Mouse (Mus musculus) heart, embryonic 10.5 days (tissue): ENCODE measurements around the gene Prr5l. TPM values are rescaled to one million over a fixed set of nuclear protein-coding genes. Genes with fewer than 3 reads are reported as not detected.

Experiments used
- DNase-seq: peaks from one replicate; pipeline ENCODE4 v3.0.0-alpha.2; 2017; ENCODE audit warnings: low spot score
- H3K27ac ChIP-seq: fragments of 300-500 bp; sonication (generic); 2 replicates; pipeline ENCODE4 v1.5.1; 2016; ENCODE audit warnings: mild to moderate bottlenecking
- H3K27me3 ChIP-seq: fragments of 300-500 bp; sonication (generic); 2 replicates; pipeline ENCODE4 v1.6.1; 2016; ENCODE audit warnings: mild to moderate bottlenecking; ENCODE audit not compliant: poor library complexity, insufficient read depth, severe bottlenecking
- H3K36me3 ChIP-seq: fragments of 300-500 bp; sonication (generic); 2 replicates; pipeline ENCODE4 v1.6.1; 2016; ENCODE audit warnings: mild to moderate bottlenecking, moderate library complexity
- H3K4me1 ChIP-seq: fragments of 300-500 bp; sonication (generic); 2 replicates; pipeline ENCODE4 v1.6.1; 2016; ENCODE audit warnings: mild to moderate bottlenecking
- H3K4me3 ChIP-seq: fragments of 300-500 bp; sonication (generic); 2 replicates; pipeline ENCODE4 v1.5.1; 2016; ENCODE audit warnings: mild to moderate bottlenecking, moderate library complexity
- H3K9me3 ChIP-seq: fragments of 300-500 bp; sonication (generic); 2 replicates; pipeline ENCODE4 v1.6.1; 2016; ENCODE audit warnings: mild to moderate bottlenecking, moderate library complexity
- WGBS: fragments of 180-500 bp; shearing (Covaris S2); methylation state at CpG from one replicate; pipeline ENCODE4 v1.1.7; 2016; 5-methylcytosine and 5-hydroxymethylcytosine counted together
- polyA plus RNA-seq: library from polyadenylated mRNA; unstranded; fragments of >200 nt; fragmentation: Nextera tagmentation; extraction: Ambion mirVana; gene quantifications from 2 replicates; pipeline ENCODE4 v1.2.1, GENCODE M21; 2016

The Prr5l gene
- polyA plus RNA-seq, 1 experiment from 2014 or later = 15.1 TPM

GRCm38 (mm10) chr2:101862219-101863123 is 20.4 kb downstream of the Prr5l start:
- H3K27me3 ChIP-seq = peaks cover 13% of the 10 kb centered on the region
- no peak overlapping the region for H3K4me3 ChIP-seq
- no peaks in the 10 kb centered on the region for H3K36me3 ChIP-seq
- no peaks in the 10 kb centered on the region; the same call in 1 of the 2 replicates for H3K4me1 ChIP-seq
- WGBS = 62% methylated on average over 15 of the region's 15 CpGs
- DNase-seq = no peak
- H3K27ac ChIP-seq = no peak overlapping the region
- no peaks in the 10 kb centered on the region for H3K9me3 ChIP-seq

DNA sequence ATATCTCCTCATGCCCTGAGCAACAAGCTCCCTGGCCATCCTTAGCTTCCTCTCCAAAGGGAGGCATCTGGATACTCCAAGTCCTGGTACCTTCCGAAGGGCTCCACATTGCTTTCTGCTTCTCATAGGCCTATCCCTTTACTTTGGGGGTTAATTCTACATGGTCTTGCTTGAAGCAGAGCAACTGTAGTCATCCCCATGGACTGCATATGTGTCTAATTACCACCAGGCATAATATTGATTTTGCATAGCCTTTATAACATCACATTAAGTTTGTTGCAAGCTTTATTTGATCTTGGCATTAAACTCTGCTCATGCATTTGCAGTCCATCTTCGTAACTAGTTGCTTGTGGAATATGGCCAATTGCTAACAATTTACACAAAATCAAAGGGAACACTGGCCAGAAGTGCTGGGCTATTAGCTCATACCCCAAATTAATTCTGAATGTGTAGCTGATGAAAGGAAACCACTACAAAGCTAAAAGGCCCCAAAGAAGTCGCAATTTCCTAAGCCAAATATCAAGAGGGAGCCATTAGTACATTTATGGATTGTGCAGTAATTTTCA is 21.8 kb downstream of the Prr5l start:
- DNase-seq = no peak
- Histone ChIP-seq H3K36me3 (no peaks in the 10 kb centered on the region), H3K27me3 (peaks cover 13% of the 10 kb centered on the region), H3K4me1 (no peaks in the 10 kb centered on the region; the same call in 1 of the 2 replicates), H3K9me3 (no peaks in the 10 kb centered on the region), H3K27ac (no peak overlapping the region), H3K4me3 (no peak overlapping the region)
- WGBS = 86% methylated on average over 3 of the region's 3 CpGs

DNA sequence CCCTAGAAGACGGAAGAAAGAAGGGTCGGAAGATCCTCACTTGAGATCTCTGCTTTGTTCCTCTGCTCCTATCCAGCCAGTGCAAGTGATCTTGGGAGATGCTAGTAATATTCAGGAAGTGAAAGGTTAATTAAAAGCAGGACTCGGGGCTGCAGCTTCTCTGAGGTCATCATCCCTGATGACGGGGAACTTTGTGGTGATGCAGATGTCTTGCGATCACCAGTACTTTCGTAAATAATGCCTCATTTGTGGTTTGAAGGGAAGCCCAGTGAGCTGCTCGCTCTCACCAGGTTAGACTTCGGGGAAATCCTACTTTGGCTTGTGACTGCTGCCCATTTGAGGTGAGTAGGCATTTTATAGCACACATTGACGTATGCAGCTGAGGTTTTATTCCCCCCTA is 26.7 kb downstream of the Prr5l start:
- Histone ChIP-seq H3K4me3 (no peak overlapping the region), H3K4me1 (no peaks in the 10 kb centered on the region), H3K36me3 (no peaks in the 10 kb centered on the region), H3K27ac (no peak overlapping the region), H3K9me3 (no peaks in the 10 kb centered on the region), H3K27me3 (no peaks in the 10 kb centered on the region)
- no peak for DNase-seq
- WGBS = 82% methylated on average over 9 of the region's 9 CpGs

GRCm38 (mm10) chr2:101854792-101855191 is 28.0 kb downstream of the Prr5l start:
- no peaks in the 10 kb centered on the region for H3K9me3 ChIP-seq
- H3K4me1 ChIP-seq = no peaks in the 10 kb centered on the region
- no peak for DNase-seq
- no peaks in the 10 kb centered on the region for H3K27me3 ChIP-seq
- H3K4me3 ChIP-seq = no peak overlapping the region
- 85% methylated on average over 7 of the region's 7 CpGs for whole genome bisulfite sequencing
- H3K36me3 ChIP-seq = no peaks in the 10 kb centered on the region
- H3K27ac ChIP-seq = no peak overlapping the region

DNA sequence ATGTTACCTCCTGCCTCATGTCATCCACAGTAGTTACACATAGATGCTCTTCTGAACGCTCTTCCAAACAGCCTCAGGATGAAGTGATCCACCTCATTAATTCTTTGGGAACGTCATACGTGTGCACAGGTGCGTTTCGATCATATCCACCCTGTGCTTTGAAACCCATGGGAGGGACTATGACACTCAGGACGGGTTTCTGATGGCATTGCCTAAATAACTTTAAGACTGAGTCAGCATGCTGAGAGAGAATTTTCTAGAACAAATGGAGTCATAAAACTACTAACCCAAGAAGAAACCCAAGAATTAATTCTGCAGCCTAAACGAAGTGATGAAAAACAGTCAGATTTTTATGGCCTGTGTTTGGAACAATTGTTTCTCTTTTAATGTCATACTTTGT is 40.1 kb downstream of the Prr5l start:
- DNase-seq = no peak
- no peaks in the 10 kb centered on the region for H3K36me3 ChIP-seq
- no peaks in the 10 kb centered on the region for H3K4me1 ChIP-seq
- 76% methylated on average over 7 of the region's 7 CpGs for WGBS
- H3K9me3 ChIP-seq = no peaks in the 10 kb centered on the region
- no peak overlapping the region for H3K27ac ChIP-seq
- H3K27me3 ChIP-seq = no peaks in the 10 kb centered on the region
- H3K4me3 ChIP-seq = no peak overlapping the region

DNA sequence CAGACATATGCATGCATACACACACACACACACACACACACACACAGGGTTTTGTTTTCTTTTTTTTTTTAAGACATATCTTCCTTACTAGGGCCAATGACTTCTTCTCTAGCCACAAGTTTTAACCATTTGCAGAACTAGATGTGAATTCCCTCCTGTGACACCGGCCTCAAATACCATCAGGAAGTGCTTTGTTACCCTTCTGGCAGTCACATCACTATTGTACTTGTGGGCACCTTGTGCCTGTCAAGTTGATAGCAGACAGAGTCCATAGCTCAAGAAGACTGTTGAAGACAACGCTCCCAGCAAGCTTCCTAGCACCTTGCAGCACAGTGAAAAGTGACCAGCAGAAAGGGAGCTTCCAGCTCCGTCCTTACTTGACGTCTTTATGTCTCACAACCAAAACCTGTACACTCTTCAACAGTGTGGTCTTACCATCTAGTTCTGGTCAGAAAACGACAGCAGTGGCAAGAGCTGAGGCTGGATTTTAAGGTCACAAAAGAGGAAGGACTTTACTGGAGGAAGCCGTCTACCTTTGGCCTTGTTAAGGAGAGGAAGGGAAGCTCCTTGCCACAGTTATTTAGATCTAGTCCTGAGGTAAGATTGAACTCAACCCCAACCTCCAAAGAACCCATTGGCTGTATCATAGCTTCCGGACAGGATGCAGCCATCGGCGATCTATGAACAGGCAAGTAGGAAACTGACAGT is 47.9 kb downstream of the Prr5l start:
- no peaks in the 10 kb centered on the region for H3K27me3 ChIP-seq
- no peak overlapping the region for H3K4me3 ChIP-seq
- H3K36me3 ChIP-seq = no peaks in the 10 kb centered on the region
- H3K9me3 ChIP-seq = no peaks in the 10 kb centered on the region
- WGBS = 78% methylated on average over 9 of the region's 9 CpGs
- peaks cover 15% of the 10 kb centered on the region for H3K4me1 ChIP-seq
- no peak overlapping the region for H3K27ac ChIP-seq
- peak; percentile 56 for DNase-seq

DNA sequence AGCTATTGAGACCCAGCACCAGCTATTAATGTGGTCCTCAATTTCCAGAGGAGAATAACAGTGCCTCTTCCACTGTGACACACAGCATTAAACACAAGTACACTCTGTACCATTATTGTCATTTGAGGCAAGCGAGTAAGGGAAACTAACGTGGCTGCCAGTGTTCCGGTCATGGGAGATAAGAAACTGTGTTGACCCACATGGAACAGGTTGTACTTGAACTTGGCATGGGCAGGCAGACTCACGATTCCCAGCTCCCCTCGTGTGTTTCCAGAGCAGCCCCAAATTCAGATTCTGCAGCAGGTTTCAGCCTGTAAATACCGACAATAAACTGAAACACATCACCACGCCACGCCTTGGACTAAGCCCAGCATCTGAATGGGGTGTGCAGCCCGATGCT is 50.5 kb downstream of the Prr5l start:
- Histone ChIP-seq H3K27me3 (no peaks in the 10 kb centered on the region), H3K36me3 (no peaks in the 10 kb centered on the region), H3K9me3 (no peaks in the 10 kb centered on the region), H3K4me3 (no peak overlapping the region), H3K27ac (no peak overlapping the region), H3K4me1 (peaks cover 23% of the 10 kb centered on the region)
- DNase-seq = no peak
- 76% methylated on average over 9 of the region's 9 CpGs for WGBS

DNA sequence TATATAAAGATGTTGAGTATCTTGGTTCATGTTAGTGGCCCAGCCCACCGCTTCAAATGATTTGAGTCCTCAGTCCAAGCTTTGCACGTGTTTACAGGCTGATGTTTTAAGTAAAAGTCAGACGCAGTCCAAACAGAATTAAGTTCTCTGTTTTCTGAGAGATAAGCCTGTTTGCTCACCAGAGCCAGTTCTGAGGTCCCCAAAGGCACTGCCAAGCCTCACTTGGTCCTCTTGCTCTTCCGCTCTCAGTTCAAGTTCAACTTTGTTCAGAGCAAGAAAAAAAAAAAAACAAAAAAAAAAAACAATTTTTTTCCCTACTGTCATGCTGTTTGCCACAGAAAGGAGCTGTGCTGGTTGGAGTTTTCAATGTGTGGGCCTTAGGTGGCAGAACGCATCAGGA is 51.0 kb downstream of the Prr5l start:
- no peaks in the 10 kb centered on the region for H3K27me3 ChIP-seq
- no peak overlapping the region for H3K27ac ChIP-seq
- H3K4me3 ChIP-seq = no peak overlapping the region
- no peak for DNase-seq
- 79% methylated on average over 5 of the region's 5 CpGs for WGBS
- no peaks in the 10 kb centered on the region for H3K36me3 ChIP-seq
- H3K9me3 ChIP-seq = no peaks in the 10 kb centered on the region
- H3K4me1 ChIP-seq = peaks cover 27% of the 10 kb centered on the region

DNA sequence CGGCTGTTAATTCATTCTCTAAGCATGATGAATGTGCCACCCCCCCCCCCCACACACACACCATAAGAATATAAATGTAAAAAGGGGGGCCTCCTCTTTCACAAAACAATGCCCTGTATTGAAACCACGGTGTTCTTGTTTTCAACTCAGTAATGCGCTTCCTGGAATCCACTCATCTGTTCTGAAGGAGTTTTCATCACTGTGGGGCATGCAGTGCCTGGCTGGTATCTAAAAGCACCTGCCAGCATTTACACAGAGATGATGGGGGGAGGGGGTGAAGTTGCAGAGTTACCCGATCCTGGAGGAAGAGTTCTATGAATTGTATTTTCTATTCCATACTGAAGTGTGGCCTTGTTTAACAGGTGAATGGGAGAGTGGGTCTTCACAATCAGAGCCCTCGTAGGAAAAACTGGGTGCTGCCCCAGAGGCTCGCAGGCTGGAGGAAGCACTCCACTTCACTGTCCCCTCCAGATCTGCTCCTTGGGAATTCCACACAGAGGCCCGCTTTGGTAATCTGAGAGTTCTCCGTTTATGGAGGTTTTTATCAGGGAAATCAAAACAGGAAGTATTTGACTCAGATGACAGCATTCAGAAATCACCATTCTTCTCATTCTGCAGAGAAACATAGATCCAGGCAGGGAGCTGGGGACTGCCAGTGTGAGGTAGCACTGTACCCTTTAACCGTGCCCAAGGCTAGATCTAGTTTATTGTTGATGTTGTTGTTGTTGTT is 52.5 kb downstream of the Prr5l start:
- Histone ChIP-seq H3K4me1 (peaks cover 27% of the 10 kb centered on the region), H3K27ac (no peak overlapping the region), H3K9me3 (no peaks in the 10 kb centered on the region), H3K36me3 (no peaks in the 10 kb centered on the region), H3K4me3 (no peak overlapping the region), H3K27me3 (no peaks in the 10 kb centered on the region)
- DNase-seq = no peak
- 45% methylated on average over 9 of the region's 9 CpGs for WGBS

GRCm38 (mm10) chr2:101829013-101829412 is 53.8 kb downstream of the Prr5l start:
- Histone ChIP-seq H3K27ac (no peak overlapping the region), H3K4me1 (peaks cover 19% of the 10 kb centered on the region), H3K4me3 (no peak overlapping the region), H3K36me3 (no peaks in the 10 kb centered on the region), H3K9me3 (no peaks in the 10 kb centered on the region), H3K27me3 (no peaks in the 10 kb centered on the region)
- WGBS = 78% methylated on average over 4 of the region's 4 CpGs
- DNase-seq = no peak

- H3K4me3 ChIP-seq = no peak overlapping the region
- no peaks in the 10 kb centered on the region for H3K36me3 ChIP-seq
- H3K4me1 ChIP-seq = peaks cover 19% of the 10 kb centered on the region
- peak overlapping the region; percentile 57; the same call in 1 of the 2 replicates for H3K27ac ChIP-seq
- H3K27me3 ChIP-seq = no peaks in the 10 kb centered on the region
- 63% methylated on average over 5 of the region's 5 CpGs for WGBS
- H3K9me3 ChIP-seq = no peaks in the 10 kb centered on the region
- DNase-seq = no peak
These were observed 54.7 kb downstream of the Prr5l start for GRCm38 (mm10) chr2:101828057-101828643.

- no peaks in the 10 kb centered on the region for H3K27me3 ChIP-seq
- peaks cover 23% of the 10 kb centered on the region for H3K4me1 ChIP-seq
- H3K27ac ChIP-seq = peak overlapping the region; percentile 57; the same call in 1 of the 2 replicates
- DNase-seq = peak; percentile 75
- H3K36me3 ChIP-seq = no peaks in the 10 kb centered on the region
- no peak overlapping the region for H3K4me3 ChIP-seq
- no peaks in the 10 kb centered on the region for H3K9me3 ChIP-seq
- WGBS = 17% methylated on average over 5 of the region's 5 CpGs
These were observed 55.2 kb downstream of the Prr5l start for GRCm38 (mm10) chr2:101827626-101828025.
